Mouse (Mus musculus): ENCODE data around the gene Tmem190.

GRCm38 (mm10) chr7:4782759-4783158, at the start of gene Tmem190, which contains the start of gene Il11:
- no peak for TF ChIP-seq CTCF (IDR thresholded peaks at IDR 0.05; ENCODE audit: extremely low read depth, insufficient read depth, insufficient read length, insufficient replicate concordance)
- no peak for TF ChIP-seq POLR2A (IDR thresholded peaks at IDR 0.05; ENCODE audit: low read depth, low read length)

Data from spleen, adult 2 months (tissue).